Mouse (Mus musculus): Measurements from ENCODE around the gene Lrrk1. TPM values are rescaled to one million over a fixed set of nuclear protein-coding genes. Genes with fewer than 3 reads are reported as not detected.
A peak's percentile ranks its signal among the peaks of the same experiment; 100 is the strongest.

The Lrrk1 gene
- polyA plus RNA-seq, 1 experiment from 2014 or later, result 9.1 TPM

GRCm38 (mm10) chr7:66184026-66184425, 204.1 kb downstream of the Lrrk1 start:
- H3K4me3 ChIP-seq, result no peak overlapping the region
- peaks cover 22% of the 10 kb centered on the region for H3K4me1 ChIP-seq (replicated peaks)
- WGBS, result 78% methylated on average over 4 of the region's 4 CpGs
- H3K27me3 ChIP-seq (replicated peaks), result no peaks in the 10 kb centered on the region
- no peak overlapping the region for H3K27ac ChIP-seq (ENCODE audit: poor library complexity, severe bottlenecking)
- H3K9me3 ChIP-seq (replicated peaks), result 0 out of 2 replicates have a peak, but pooled peaks cover 3% of the 10 kb centered on the region
- ATAC-seq (ENCODE audit: insufficient number of reproducible peaks, low FRiP score), result no peak
- no peaks in the 10 kb centered on the region for H3K36me3 ChIP-seq
- H3K9ac ChIP-seq, result no peak overlapping the region
- H3K4me2 ChIP-seq, result no peak overlapping the region

- peaks cover 26% of the 10 kb centered on the region for H3K4me1 ChIP-seq (replicated peaks)
- H3K4me3 ChIP-seq, result no peak overlapping the region
- H3K36me3 ChIP-seq, result no peaks in the 10 kb centered on the region
- H3K9ac ChIP-seq, result no peak overlapping the region
- no peak overlapping the region for H3K27ac ChIP-seq (ENCODE audit: poor library complexity, severe bottlenecking)
- no peak for ATAC-seq (ENCODE audit: insufficient number of reproducible peaks, low FRiP score)
- H3K27me3 ChIP-seq (replicated peaks), result no peaks in the 10 kb centered on the region
- H3K4me2 ChIP-seq, result no peak overlapping the region
- WGBS, result 80% methylated on average over 8 of the region's 8 CpGs
- H3K9me3 ChIP-seq (replicated peaks), result 0 out of 2 replicates have a peak, but pooled peaks cover 3% of the 10 kb centered on the region
These were observed 204.7 kb downstream of the Lrrk1 start for GRCm38 (mm10) chr7:66183404-66183803.

- H3K4me3 ChIP-seq, result no peak overlapping the region
- no peaks in the 10 kb centered on the region for H3K27me3 ChIP-seq (replicated peaks)
- H3K4me1 ChIP-seq (replicated peaks), result peaks cover 14% of the 10 kb centered on the region
- H3K9ac ChIP-seq, result no peak overlapping the region
- H3K9me3 ChIP-seq (replicated peaks), result 0 out of 2 replicates have a peak, but pooled peaks cover 3% of the 10 kb centered on the region
- H3K36me3 ChIP-seq, result no peaks in the 10 kb centered on the region
- ATAC-seq (ENCODE audit: insufficient number of reproducible peaks, low FRiP score), result no peak
- no peak overlapping the region for H3K27ac ChIP-seq (ENCODE audit: poor library complexity, severe bottlenecking)
- 86% methylated on average over 7 of the region's 7 CpGs for WGBS
- no peak overlapping the region for H3K4me2 ChIP-seq
These were observed 206.0 kb downstream of the Lrrk1 start for GRCm38 (mm10) chr7:66182075-66182715.

- peaks cover 14% of the 10 kb centered on the region for H3K4me1 ChIP-seq (replicated peaks)
- no peak overlapping the region for H3K9ac ChIP-seq
- ATAC-seq (ENCODE audit: insufficient number of reproducible peaks, low FRiP score), result no peak
- H3K4me2 ChIP-seq, result no peak overlapping the region
- H3K4me3 ChIP-seq, result no peak overlapping the region
- 73% methylated on average over 10 of the region's 10 CpGs for WGBS
- H3K9me3 ChIP-seq (replicated peaks), result 0 out of 2 replicates have a peak, but pooled peaks cover 3% of the 10 kb centered on the region
- H3K36me3 ChIP-seq, result peaks cover 3% of the 10 kb centered on the region; the same call in 1 of the 2 replicates
- no peaks in the 10 kb centered on the region for H3K27me3 ChIP-seq (replicated peaks)
- H3K27ac ChIP-seq (ENCODE audit: poor library complexity, severe bottlenecking), result no peak overlapping the region
These were observed 207.3 kb downstream of the Lrrk1 start for GRCm38 (mm10) chr7:66180711-66181365.

- peaks cover 14% of the 10 kb centered on the region for H3K4me1 ChIP-seq (replicated peaks)
- no peak for ATAC-seq (ENCODE audit: insufficient number of reproducible peaks, low FRiP score)
- peaks cover 8% of the 10 kb centered on the region; the same call in 1 of the 2 replicates for H3K36me3 ChIP-seq
- WGBS, result 61% methylated on average over 3 of the region's 3 CpGs
- no peak overlapping the region for H3K4me2 ChIP-seq
- no peak overlapping the region for H3K9ac ChIP-seq
- H3K4me3 ChIP-seq, result no peak overlapping the region
- no peak overlapping the region for H3K27ac ChIP-seq (ENCODE audit: poor library complexity, severe bottlenecking)
- no peaks in the 10 kb centered on the region for H3K27me3 ChIP-seq (replicated peaks)
- H3K9me3 ChIP-seq (replicated peaks), result 0 out of 2 replicates have a peak, but pooled peaks cover 3% of the 10 kb centered on the region
These were observed 207.9 kb downstream of the Lrrk1 start for GRCm38 (mm10) chr7:66180260-66180659.

- H3K4me1 ChIP-seq (replicated peaks), result peaks cover 14% of the 10 kb centered on the region
- ATAC-seq (ENCODE audit: insufficient number of reproducible peaks, low FRiP score), result no peak
- WGBS, result 74% methylated on average over 7 of the region's 7 CpGs
- H3K4me3 ChIP-seq, result no peak overlapping the region
- H3K36me3 ChIP-seq, result peaks cover 13% of the 10 kb centered on the region
- 0 out of 2 replicates have a peak, but pooled peaks cover 3% of the 10 kb centered on the region for H3K9me3 ChIP-seq (replicated peaks)
- no peaks in the 10 kb centered on the region for H3K27me3 ChIP-seq (replicated peaks)
- no peak overlapping the region for H3K4me2 ChIP-seq
- H3K9ac ChIP-seq, result no peak overlapping the region
- peak overlapping the region; percentile 0; the same call in 1 of the 2 replicates for H3K27ac ChIP-seq (ENCODE audit: poor library complexity, severe bottlenecking)
These were observed 208.4 kb downstream of the Lrrk1 start for GRCm38 (mm10) chr7:66179711-66180110.

- H3K27ac ChIP-seq (ENCODE audit: poor library complexity, severe bottlenecking), result peak overlapping the region; percentile 0; the same call in 1 of the 2 replicates
- peaks cover 14% of the 10 kb centered on the region for H3K4me1 ChIP-seq (replicated peaks)
- 0 out of 2 replicates have a peak, but pooled peaks cover 3% of the 10 kb centered on the region for H3K9me3 ChIP-seq (replicated peaks)
- H3K9ac ChIP-seq, result no peak overlapping the region; the same call in 1 of the 2 replicates
- H3K36me3 ChIP-seq, result peaks cover 19% of the 10 kb centered on the region
- H3K4me3 ChIP-seq, result no peak overlapping the region
- ATAC-seq (ENCODE audit: insufficient number of reproducible peaks, low FRiP score), result 0 out of 2 replicates have a peak, but pooled peaks have one; percentile 22
- 54% methylated on average over 10 of the region's 10 CpGs for WGBS
- no peak overlapping the region for H3K4me2 ChIP-seq
- no peaks in the 10 kb centered on the region for H3K27me3 ChIP-seq (replicated peaks)
These were observed 209.0 kb downstream of the Lrrk1 start for GRCm38 (mm10) chr7:66179120-66179581.

GRCm38 (mm10) chr7:66178101-66178500, 210.0 kb downstream of the Lrrk1 start:
- Histone ChIP-seq H3K4me3 (no peak overlapping the region), H3K27me3 (replicated peaks) (no peaks in the 10 kb centered on the region), H3K27ac (ENCODE audit: poor library complexity, severe bottlenecking) (no peak overlapping the region), H3K9me3 (replicated peaks) (0 out of 2 replicates have a peak, but pooled peaks cover 3% of the 10 kb centered on the region), H3K4me2 (no peak overlapping the region), H3K9ac (no peak overlapping the region), H3K4me1 (replicated peaks) (peaks cover 14% of the 10 kb centered on the region), H3K36me3 (peaks cover 24% of the 10 kb centered on the region)
- 86% methylated on average over 6 of the region's 6 CpGs for WGBS
- ATAC-seq (ENCODE audit: insufficient number of reproducible peaks, low FRiP score), result no peak

- Histone ChIP-seq H3K4me2 (no peak overlapping the region), H3K36me3 (peaks cover 33% of the 10 kb centered on the region), H3K9ac (no peak overlapping the region), H3K27me3 (replicated peaks) (no peaks in the 10 kb centered on the region), H3K9me3 (replicated peaks) (no peaks in the 10 kb centered on the region), H3K4me3 (no peak overlapping the region), H3K27ac (ENCODE audit: poor library complexity, severe bottlenecking) (no peak overlapping the region; the same call in 1 of the 2 replicates), H3K4me1 (replicated peaks) (peaks cover 14% of the 10 kb centered on the region)
- 37% methylated on average over 4 of the region's 4 CpGs for WGBS
- no peak for ATAC-seq (ENCODE audit: insufficient number of reproducible peaks, low FRiP score)
These were observed 211.2 kb downstream of the Lrrk1 start for GRCm38 (mm10) chr7:66176929-66177328.

Measured in heart, embryonic 12.5 days (tissue).